Mouse (Mus musculus) stomach, postnatal 0 days (tissue): ENCODE results near the gene Hoxb6. TPM values are rescaled to one million over a fixed set of nuclear protein-coding genes. Genes with fewer than 3 reads are reported as not detected.
A peak's percentile ranks its signal among the peaks of the same experiment; 100 is the strongest.

Source experiments
- ATAC-seq: fragments of 200-750 bp; cut with Nextera tagmentation; 2 replicates; pipeline ENCODE4 v1.8.0; 2017; ENCODE audit not compliant: low FRiP score, low TSS enrichment
- DNase-seq: peaks from one replicate; pipeline ENCODE4 v3.0.0-alpha.2; 2016; ENCODE audit warnings: low spot score
- H3K27ac ChIP-seq: fragments of 300-500 bp; sonication (generic); replicated peaks from 2 replicates; pipeline ENCODE4 v1.5.1; 2014; ENCODE audit warnings: mild to moderate bottlenecking, control low read depth
- H3K27me3 ChIP-seq: fragments of 300-500 bp; sonication (generic); 2 replicates; pipeline ENCODE4 v1.6.1; 2014; ENCODE audit warnings: low read length; ENCODE audit not compliant: control insufficient read depth, insufficient read depth
- H3K36me3 ChIP-seq: fragments of 300-500 bp; sonication (generic); 2 replicates; pipeline ENCODE4 v1.6.1; 2014; ENCODE audit warnings: low read length, mixed read lengths; ENCODE audit not compliant: control insufficient read depth, insufficient read depth
- H3K4me1 ChIP-seq: fragments of 300-500 bp; sonication (generic); replicated peaks from 2 replicates; pipeline ENCODE4 v1.6.1; 2014; ENCODE audit warnings: antibody characterized with exemption; ENCODE audit not compliant: control insufficient read depth, insufficient read depth
- H3K4me2 ChIP-seq: fragments of 300-500 bp; sonication (generic); replicated peaks from 2 replicates; pipeline ENCODE4 v1.6.1; 2014; ENCODE audit warnings: low read depth, mild to moderate bottlenecking, control low read depth, moderate library complexity
- H3K4me3 ChIP-seq: fragments of 300-500 bp; sonication (generic); 2 replicates; pipeline ENCODE4 v1.5.1; 2014; ENCODE audit warnings: low read depth, low read length, control low read depth
- H3K9ac ChIP-seq: fragments of 300-500 bp; sonication (generic); 2 replicates; pipeline ENCODE4 v1.6.1; 2014; ENCODE audit warnings: mild to moderate bottlenecking, low read length, control low read depth, mixed read lengths
- H3K9me3 ChIP-seq: fragments of 300-500 bp; sonication (generic); 2 replicates; pipeline ENCODE4 v1.6.1; 2016; ENCODE audit warnings: low read length; ENCODE audit not compliant: control insufficient read depth
- CTCF ChIP-seq: IDR thresholded peaks from 2 replicates; pipeline ENCODE4 v1.5.1; 2016; ENCODE audit warnings: antibody characterized with exemption, low read depth, mild to moderate bottlenecking, moderate library complexity
- EP300 ChIP-seq: optimal IDR thresholded peaks from 2 replicates; pipeline ENCODE3; 2016; ENCODE audit warnings: antibody characterized with exemption
- WGBS: fragments of 180-500 bp; shearing (Covaris S2); extraction: QIAGEN DNeasy Blood & Tissue Kit; methylation state at CpG from one replicate; pipeline ENCODE4 v1.1.7; 2014; 5-methylcytosine and 5-hydroxymethylcytosine counted together
- polyA plus RNA-seq: library from polyadenylated mRNA; unstranded; fragments of >200 nt; fragmentation: Nextera tagmentation; extraction: Ambion mirVana; gene quantifications from 2 replicates; pipeline ENCODE4 v1.2.1, GENCODE M21; 2015

The Hoxb6 gene
- polyA plus RNA-seq, 1 experiment from 2014 or later: 7.9 TPM

- Histone ChIP-seq H3K4me2 (peak overlapping the region; percentile 50), H3K9ac (peak overlapping the region; percentile 68), H3K4me3 (peak overlapping the region; percentile 54), H3K27ac (no peak overlapping the region), H3K27me3 (peaks cover 3% of the 10 kb centered on the region; the same call in 1 of the 2 replicates), H3K36me3 (no peaks in the 10 kb centered on the region), H3K9me3 (no peaks in the 10 kb centered on the region), H3K4me1 (no peaks in the 10 kb centered on the region)
- 6% methylated on average over 9 of the region's 9 CpGs for WGBS
- ATAC-seq (no peak), DNase-seq (no peak)
- TF ChIP-seq CTCF (no peak), EP300 (no peak)
Observed at GRCm38 (mm10) chr11:96299781-96300180, 7.5 kb downstream of the Hoxb6 start.

GRCm38 (mm10) chr11:96300354-96301063 is 8.2 kb downstream of the Hoxb6 start:
- DNase-seq (no peak), ATAC-seq (no peak)
- peaks cover 3% of the 10 kb centered on the region; the same call in 1 of the 2 replicates for H3K27me3 ChIP-seq
- H3K4me3 ChIP-seq: peak overlapping the region; percentile 54
- WGBS: 9% methylated on average over 35 of the region's 35 CpGs
- no peak for TF ChIP-seq EP300
- peak; percentile 13; the same call in 1 of the 2 replicates for TF ChIP-seq CTCF
- H3K4me2 ChIP-seq: peak overlapping the region; percentile 50
- peak overlapping the region; percentile 68; the same call in 1 of the 2 replicates for H3K9ac ChIP-seq
- no peaks in the 10 kb centered on the region for H3K36me3 ChIP-seq
- no peaks in the 10 kb centered on the region for H3K9me3 ChIP-seq
- peak overlapping the region; percentile 26 for H3K27ac ChIP-seq
- no peaks in the 10 kb centered on the region for H3K4me1 ChIP-seq

GRCm38 (mm10) chr11:96301064-96301431 is 8.8 kb downstream of the Hoxb6 start:
- Histone ChIP-seq H3K9ac (peak overlapping the region; percentile 68; the same call in 1 of the 2 replicates), H3K27me3 (peaks cover 3% of the 10 kb centered on the region; the same call in 1 of the 2 replicates), H3K4me1 (no peaks in the 10 kb centered on the region), H3K4me2 (peak overlapping the region; percentile 50), H3K27ac (peak overlapping the region; percentile 26), H3K36me3 (no peaks in the 10 kb centered on the region), H3K9me3 (no peaks in the 10 kb centered on the region), H3K4me3 (peak overlapping the region; percentile 54)
- no peak for ATAC-seq
- 24% methylated on average over 9 of the region's 10 CpGs for WGBS
- TF ChIP-seq EP300 (no peak), CTCF (no peak)
- no peak for DNase-seq

GRCm38 (mm10) chr11:96301837-96302236 is 9.6 kb downstream of the Hoxb6 start:
- H3K4me1 ChIP-seq: no peaks in the 10 kb centered on the region
- H3K36me3 ChIP-seq: no peaks in the 10 kb centered on the region
- H3K27ac ChIP-seq: peak overlapping the region; percentile 46
- 12% methylated on average over 14 of the region's 15 CpGs for WGBS
- DNase-seq (no peak), ATAC-seq (no peak)
- TF ChIP-seq CTCF (no peak), EP300 (no peak)
- H3K9me3 ChIP-seq: no peaks in the 10 kb centered on the region
- H3K4me2 ChIP-seq: peak overlapping the region; percentile 72
- peak overlapping the region; percentile 41 for H3K9ac ChIP-seq
- peaks cover 3% of the 10 kb centered on the region; the same call in 1 of the 2 replicates for H3K27me3 ChIP-seq
- peak overlapping the region; percentile 17 for H3K4me3 ChIP-seq

GRCm38 (mm10) chr11:96302381-96303150 is 10.3 kb downstream of the Hoxb6 start:
- no peak for TF ChIP-seq EP300
- TF ChIP-seq CTCF: no peak
- no peaks in the 10 kb centered on the region for H3K36me3 ChIP-seq
- H3K27me3 ChIP-seq: no peaks in the 10 kb centered on the region
- H3K27ac ChIP-seq: peak overlapping the region; percentile 8
- WGBS: 16% methylated on average over 23 of the region's 23 CpGs
- H3K9me3 ChIP-seq: no peaks in the 10 kb centered on the region
- H3K4me1 ChIP-seq: no peaks in the 10 kb centered on the region
- H3K9ac ChIP-seq: peak overlapping the region; percentile 41; the same call in 1 of the 2 replicates
- H3K4me3 ChIP-seq: peak overlapping the region; percentile 52
- ATAC-seq (no peak), DNase-seq (no peak)
- H3K4me2 ChIP-seq: peak overlapping the region; percentile 72
